Mouse (Mus musculus): Measurements from ENCODE around the gene Tia1. TPM values are rescaled to one million over a fixed set of nuclear protein-coding genes. Genes with fewer than 3 reads are reported as not detected.
A peak's percentile ranks its signal among the peaks of the same experiment; 100 is the strongest.

Tia1 gene
- polyA plus RNA-seq (2015; fragmentation: Nextera tagmentation; extraction: Ambion mirVana) = 401 and 405 TPM in 2 replicates

- under 1% methylated on average over 62 of the region's 62 CpGs for WGBS
- peak within 1 kb of the TSS; percentile 100 for H3K27ac ChIP-seq
- peaks cover 32% of the 10 kb centered on the region for H3K4me1 ChIP-seq (replicated peaks)
- ATAC-seq = peak; percentile 97
- peak within 1 kb of the TSS; percentile 98 for H3K9ac ChIP-seq (replicated peaks)
- H3K4me3 ChIP-seq (replicated peaks) = peak within 1 kb of the TSS; percentile 87
- H3K36me3 ChIP-seq = peaks cover 8% of the 10 kb centered on the region; the same call in 1 of the 2 replicates
- H3K27me3 ChIP-seq = peaks cover 2% of the 10 kb centered on the region; the same call in 1 of the 2 replicates
- H3K4me2 ChIP-seq (replicated peaks) = peak within 1 kb of the TSS; percentile 83
- no peaks in the 10 kb centered on the region for H3K9me3 ChIP-seq
Measured at GRCm38 (mm10) chr6:86404100-86404861, at the start of gene Tia1. Gene Tia1, plus strand, starts transcription at chr6:86404219.

GRCm38 (mm10) chr6:86354948-86355347 is 49.1 kb upstream of the Tia1 start:
- ATAC-seq = no peak
- Histone ChIP-seq H3K4me1 (replicated peaks) (no peaks in the 10 kb centered on the region), H3K9ac (replicated peaks) (no peak overlapping the region), H3K4me2 (replicated peaks) (no peak overlapping the region), H3K27ac (no peak overlapping the region), H3K36me3 (no peaks in the 10 kb centered on the region), H3K9me3 (no peaks in the 10 kb centered on the region), H3K4me3 (replicated peaks) (no peak overlapping the region), H3K27me3 (no peaks in the 10 kb centered on the region)
- 52% methylated on average over 3 of the region's 3 CpGs for WGBS

- Histone ChIP-seq H3K4me2 (replicated peaks) (no peak overlapping the region), H3K36me3 (no peaks in the 10 kb centered on the region), H3K9me3 (no peaks in the 10 kb centered on the region), H3K4me3 (replicated peaks) (no peak overlapping the region), H3K27ac (no peak overlapping the region), H3K27me3 (no peaks in the 10 kb centered on the region), H3K4me1 (replicated peaks) (no peaks in the 10 kb centered on the region), H3K9ac (replicated peaks) (no peak overlapping the region)
- 84% methylated on average over 9 of the region's 9 CpGs for WGBS
- no peak for ATAC-seq
Measured at GRCm38 (mm10) chr6:86356956-86357355, 47.1 kb upstream of the Tia1 start.

GRCm38 (mm10) chr6:86360691-86361090 is 43.3 kb upstream of the Tia1 start:
- H3K27me3 ChIP-seq = no peaks in the 10 kb centered on the region
- peaks cover 12% of the 10 kb centered on the region for H3K4me1 ChIP-seq (replicated peaks)
- ATAC-seq = no peak
- no peak overlapping the region for H3K27ac ChIP-seq
- H3K9me3 ChIP-seq = no peaks in the 10 kb centered on the region
- no peak overlapping the region for H3K4me2 ChIP-seq (replicated peaks)
- no peak overlapping the region for H3K4me3 ChIP-seq (replicated peaks)
- WGBS = 76% methylated on average over 7 of the region's 7 CpGs
- no peaks in the 10 kb centered on the region for H3K36me3 ChIP-seq
- no peak overlapping the region for H3K9ac ChIP-seq (replicated peaks)

GRCm38 (mm10) chr6:86361373-86361772 is 42.6 kb upstream of the Tia1 start:
- no peak for ATAC-seq
- Histone ChIP-seq H3K27me3 (no peaks in the 10 kb centered on the region), H3K36me3 (no peaks in the 10 kb centered on the region), H3K4me3 (replicated peaks) (no peak overlapping the region), H3K27ac (no peak overlapping the region), H3K9me3 (no peaks in the 10 kb centered on the region), H3K9ac (replicated peaks) (no peak overlapping the region), H3K4me2 (replicated peaks) (no peak overlapping the region), H3K4me1 (replicated peaks) (peaks cover 16% of the 10 kb centered on the region)
- WGBS = 87% methylated on average over 7 of the region's 7 CpGs

- Histone ChIP-seq H3K9ac (replicated peaks) (peak overlapping the region; percentile 76), H3K9me3 (no peaks in the 10 kb centered on the region), H3K4me1 (replicated peaks) (peaks cover 24% of the 10 kb centered on the region), H3K27ac (peak overlapping the region; percentile 93), H3K4me2 (replicated peaks) (peak overlapping the region; percentile 66), H3K4me3 (replicated peaks) (peak overlapping the region; percentile 71), H3K36me3 (peaks cover 17% of the 10 kb centered on the region; the same call in 1 of the 2 replicates), H3K27me3 (no peaks in the 10 kb centered on the region)
- ATAC-seq = peak; percentile 65
- 1% methylated on average over 17 of the region's 17 CpGs for WGBS
Measured at GRCm38 (mm10) chr6:86364442-86365141, 39.4 kb upstream of the Tia1 start.

GRCm38 (mm10) chr6:86365371-86366124 is 38.5 kb upstream of the Tia1 start, which contains the start of gene Fam136a:
Gene Fam136a, plus strand, starts transcription at chr6:86365646.
- ATAC-seq = peak; percentile 94
- Histone ChIP-seq H3K9ac (replicated peaks) (peak within 1 kb of the TSS; percentile 76), H3K9me3 (no peaks in the 10 kb centered on the region), H3K36me3 (peaks cover 17% of the 10 kb centered on the region; the same call in 1 of the 2 replicates), H3K27ac (peak within 1 kb of the TSS; percentile 93), H3K4me1 (replicated peaks) (peaks cover 28% of the 10 kb centered on the region), H3K27me3 (no peaks in the 10 kb centered on the region), H3K4me2 (replicated peaks) (peak within 1 kb of the TSS; percentile 66), H3K4me3 (replicated peaks) (peak within 1 kb of the TSS; percentile 71)
- under 1% methylated on average over 76 of the region's 76 CpGs for WGBS

- Histone ChIP-seq H3K9ac (replicated peaks) (peak overlapping the region; percentile 76), H3K9me3 (no peaks in the 10 kb centered on the region), H3K4me2 (replicated peaks) (peak overlapping the region; percentile 66), H3K4me3 (replicated peaks) (peak overlapping the region; percentile 71), H3K4me1 (replicated peaks) (peaks cover 33% of the 10 kb centered on the region), H3K36me3 (peaks cover 17% of the 10 kb centered on the region; the same call in 1 of the 2 replicates), H3K27me3 (no peaks in the 10 kb centered on the region), H3K27ac (peak overlapping the region; percentile 93)
- 42% methylated on average over 25 of the region's 25 CpGs for WGBS
- 0 out of 2 replicates have a peak, but pooled peaks have one; percentile 2 for ATAC-seq
Measured at GRCm38 (mm10) chr6:86366125-86366852, 37.7 kb upstream of the Tia1 start.

- H3K27me3 ChIP-seq = no peaks in the 10 kb centered on the region
- H3K4me1 ChIP-seq (replicated peaks) = peaks cover 33% of the 10 kb centered on the region
- H3K4me3 ChIP-seq (replicated peaks) = peak overlapping the region; percentile 71
Measured at GRCm38 (mm10) chr6:86366853-86367249, 37.2 kb upstream of the Tia1 start.

GRCm38 (mm10) chr6:86368479-86368878 is 35.5 kb upstream of the Tia1 start:
- peaks cover 17% of the 10 kb centered on the region; the same call in 1 of the 2 replicates for H3K36me3 ChIP-seq
- H3K4me2 ChIP-seq (replicated peaks) = no peak overlapping the region
- no peak overlapping the region for H3K27ac ChIP-seq
- H3K4me1 ChIP-seq (replicated peaks) = peaks cover 49% of the 10 kb centered on the region
- no peak overlapping the region for H3K9ac ChIP-seq (replicated peaks)
- no peaks in the 10 kb centered on the region for H3K9me3 ChIP-seq
- no peaks in the 10 kb centered on the region for H3K27me3 ChIP-seq
- no peak overlapping the region for H3K4me3 ChIP-seq (replicated peaks)
- ATAC-seq = no peak
- WGBS = 92% methylated on average over 5 of the region's 5 CpGs

More at GRCm38 (mm10) chr6:86366853-86367249, 37.2 kb upstream of the Tia1 start:
- Histone ChIP-seq H3K27ac (no peak overlapping the region; the same call in 1 of the 2 replicates), H3K36me3 (peaks cover 17% of the 10 kb centered on the region; the same call in 1 of the 2 replicates), H3K9ac (replicated peaks) (0 out of 2 replicates have a peak overlapping the region, but pooled peaks have one; percentile 76), H3K4me2 (replicated peaks) (peak overlapping the region; percentile 66), H3K9me3 (no peaks in the 10 kb centered on the region)
- no peak for ATAC-seq
- 68% methylated on average over 2 of the region's 2 CpGs for WGBS
